Mouse (Mus musculus): ENCODE measurements at regions not wholly inside any gene's neighbourhood (a gene's known extent, or its start where the extent isn't known, plus 50 kb on each side); places are given as distances from the start of the nearest gene placed in this dataset.

DNA sequence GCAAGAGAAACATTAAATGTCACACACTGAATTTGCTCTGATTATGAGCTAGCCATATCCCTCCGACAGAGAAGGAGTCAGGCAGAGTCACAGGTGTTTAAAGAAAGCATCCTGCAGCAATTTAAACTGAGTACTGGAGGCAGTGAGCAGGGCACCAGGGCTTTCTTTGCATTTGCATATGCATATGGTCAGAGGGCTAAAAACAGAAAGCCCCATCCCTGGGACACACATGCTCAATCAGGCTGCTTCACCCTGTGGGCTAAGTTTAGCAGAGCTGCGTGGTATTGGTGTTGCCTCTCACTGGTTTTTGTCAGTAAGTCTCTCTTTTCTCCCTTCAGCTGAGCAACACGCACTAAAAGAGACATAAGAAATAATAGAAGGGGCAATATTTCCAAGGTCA, 289.9 kb upstream of the Rps6ka3 start:
- no peak for DNase-seq

DNA sequence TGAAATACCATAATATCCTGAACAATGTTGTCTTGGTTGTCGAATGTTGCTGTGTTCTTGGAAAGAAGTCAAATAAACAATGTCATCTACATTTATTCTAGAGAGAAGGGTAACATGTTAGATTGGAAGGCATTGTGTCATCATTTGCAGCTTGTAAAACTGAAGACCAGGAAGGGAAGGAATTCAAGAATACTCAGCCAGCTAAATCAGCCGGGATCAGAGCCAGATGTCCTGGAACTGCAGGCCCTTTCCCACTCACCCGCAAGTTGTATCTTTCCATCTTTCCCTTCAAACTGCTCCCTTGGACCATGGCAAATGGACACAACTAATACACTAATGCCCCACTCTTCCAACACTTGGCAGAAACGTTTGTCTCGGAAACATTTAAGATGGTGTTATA, 288.7 kb upstream of the Rps6ka3 start:
- DNase-seq: no peak

DNA sequence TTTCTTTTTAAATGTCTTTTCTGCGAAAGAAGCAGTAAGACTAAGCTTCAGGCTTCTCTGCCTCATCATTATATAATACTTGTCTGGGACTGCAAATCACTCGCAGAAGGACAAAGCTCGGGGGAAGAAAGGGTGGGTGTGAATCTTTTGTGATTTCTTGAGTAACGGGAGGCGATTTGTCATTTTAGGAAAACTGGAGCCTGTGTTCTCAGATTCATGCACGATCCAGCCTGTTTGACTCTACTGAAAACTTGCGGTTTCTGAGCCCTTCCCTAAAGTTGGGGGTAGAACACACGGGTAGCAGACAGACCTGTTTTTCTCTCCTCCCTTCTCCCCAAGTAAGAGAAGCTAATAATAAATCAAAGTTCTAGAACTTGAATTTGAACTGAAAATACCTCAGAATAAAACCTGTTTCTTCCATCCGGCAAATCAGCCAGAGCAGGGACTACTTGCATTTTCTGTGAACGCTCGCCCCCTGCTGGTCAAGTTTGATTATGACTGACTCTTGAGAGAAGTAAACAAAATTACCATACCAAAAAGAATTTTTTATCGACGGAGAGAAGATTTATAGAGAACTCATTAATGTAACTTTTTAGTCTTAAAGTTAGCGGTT, 288.2 kb upstream of the Rps6ka3 start:
- DNase-seq: peak; percentile 77

DNA sequence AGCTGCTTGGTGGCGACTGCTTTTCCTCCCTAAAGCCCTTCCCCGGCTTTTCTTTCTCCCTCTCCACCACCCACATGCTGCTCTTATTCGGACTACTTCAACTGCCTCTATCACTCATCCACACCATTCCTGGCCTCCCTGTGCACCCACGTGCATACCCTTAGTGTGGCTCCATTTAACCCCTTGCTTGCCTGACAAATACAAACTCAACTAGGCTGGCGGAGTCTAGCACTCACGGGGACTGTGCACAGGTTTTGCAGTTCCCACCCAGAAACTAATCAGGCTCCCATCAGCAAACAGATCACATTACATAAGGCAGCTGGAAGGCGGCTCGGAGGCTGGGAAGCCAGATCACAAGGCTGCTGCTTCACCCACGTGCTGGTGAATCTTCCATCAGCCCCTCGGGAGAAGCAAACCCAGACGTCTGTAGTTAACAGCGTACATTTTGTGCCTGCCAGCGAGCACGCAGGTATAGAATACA, 287.0 kb upstream of the Rps6ka3 start:
- DNase-seq: peak; percentile 9

DNA sequence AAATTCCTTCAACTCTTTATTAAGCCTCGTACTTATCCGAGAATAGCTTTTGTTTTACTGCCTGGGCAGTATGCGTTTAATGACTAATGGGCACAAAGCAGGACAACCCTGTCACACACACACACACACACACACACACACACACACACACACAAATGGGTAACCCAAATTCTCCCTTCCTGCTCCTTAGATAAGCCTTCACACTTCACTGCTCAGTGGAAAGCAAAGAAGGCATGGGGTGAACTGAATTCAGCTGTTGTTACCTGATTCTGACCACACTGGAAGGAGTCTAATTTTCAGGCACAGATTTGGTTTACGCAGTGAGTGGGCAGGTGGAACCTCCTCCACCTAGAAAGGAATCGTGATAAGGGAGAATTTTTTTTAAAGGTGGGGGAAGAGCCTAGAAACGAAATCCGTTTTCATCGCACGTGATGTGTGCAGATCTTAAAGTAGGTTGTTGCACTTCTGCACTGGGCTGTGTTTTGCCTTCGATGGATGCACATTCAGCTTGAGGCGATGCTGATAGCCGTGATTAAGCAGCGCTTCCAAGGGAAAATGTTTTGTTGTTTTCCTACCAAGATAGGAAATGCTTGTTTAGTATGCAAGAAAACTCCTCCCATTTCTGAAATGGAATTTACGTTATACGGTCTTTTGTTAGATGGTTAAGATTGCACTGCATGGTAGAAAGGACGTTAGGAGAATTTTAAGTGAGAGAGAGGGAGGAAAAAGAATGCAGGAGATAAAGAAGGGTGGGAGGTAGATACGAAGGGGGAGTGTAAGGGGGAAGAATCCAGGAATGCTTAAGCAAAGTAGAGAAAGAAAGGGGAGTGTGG, 286.2 kb upstream of the Rps6ka3 start:
- no peak for DNase-seq

DNA sequence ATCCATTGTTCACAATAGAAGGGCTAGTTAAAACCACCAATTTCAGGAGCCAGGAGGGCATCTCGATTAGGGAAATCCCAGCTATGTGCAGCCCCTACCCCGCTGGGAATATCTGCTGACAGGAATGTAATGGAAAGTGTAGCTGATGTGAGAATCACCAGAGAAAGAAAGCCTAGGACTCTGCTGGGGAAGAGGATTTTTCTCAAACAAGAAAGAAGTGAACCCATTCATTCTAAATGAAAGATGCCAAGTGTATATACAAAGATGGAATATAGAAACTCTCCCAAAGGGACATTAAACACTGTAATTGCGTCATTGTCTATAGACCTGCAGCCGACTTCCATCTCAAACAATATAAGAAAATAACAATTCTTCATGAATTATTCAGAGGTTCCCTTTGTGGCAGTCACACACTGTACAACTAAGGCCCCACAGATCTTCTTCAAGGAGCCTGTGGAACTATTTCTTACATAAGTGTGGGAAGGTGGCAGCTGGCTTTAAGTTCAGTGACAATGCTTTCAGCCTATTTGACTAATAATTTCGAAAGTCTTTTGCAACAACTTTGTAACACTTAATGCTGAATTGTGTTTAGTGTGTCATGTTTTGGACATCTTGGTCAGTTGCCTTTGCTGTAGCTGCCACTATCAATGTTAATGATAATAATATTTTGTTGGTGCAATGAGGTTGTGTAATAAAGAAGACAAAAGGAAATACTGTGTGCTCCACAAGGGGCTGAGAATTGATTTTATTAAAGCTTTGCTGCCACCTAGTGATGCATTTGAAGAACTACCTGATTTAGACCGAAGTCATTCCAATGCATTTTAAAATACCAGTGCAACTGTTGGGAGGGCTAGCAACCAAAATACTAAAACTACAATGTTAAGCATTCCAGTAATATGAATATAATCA, 285.4 kb upstream of the Rps6ka3 start:
- no peak for DNase-seq

DNA sequence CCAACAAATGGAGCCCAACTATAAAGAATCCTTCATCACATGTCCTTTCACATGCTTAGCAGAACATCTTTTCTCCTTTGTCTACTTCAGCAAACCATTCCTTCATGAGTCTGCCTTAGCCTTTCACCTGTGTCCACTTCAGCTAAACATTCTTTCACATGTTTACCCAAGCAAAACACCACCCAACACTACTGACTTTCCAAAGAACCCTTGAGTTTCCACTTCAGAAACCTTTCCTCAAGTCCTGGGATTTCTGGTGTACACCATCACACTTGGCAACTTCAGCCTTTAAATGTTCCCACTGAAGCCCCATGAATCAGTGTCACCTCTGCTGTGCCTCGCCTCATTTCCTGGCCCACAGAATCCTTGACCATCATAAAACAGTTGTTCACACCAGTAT, 278.2 kb upstream of the Rps6ka3 start:
- no peak for DNase-seq

DNA sequence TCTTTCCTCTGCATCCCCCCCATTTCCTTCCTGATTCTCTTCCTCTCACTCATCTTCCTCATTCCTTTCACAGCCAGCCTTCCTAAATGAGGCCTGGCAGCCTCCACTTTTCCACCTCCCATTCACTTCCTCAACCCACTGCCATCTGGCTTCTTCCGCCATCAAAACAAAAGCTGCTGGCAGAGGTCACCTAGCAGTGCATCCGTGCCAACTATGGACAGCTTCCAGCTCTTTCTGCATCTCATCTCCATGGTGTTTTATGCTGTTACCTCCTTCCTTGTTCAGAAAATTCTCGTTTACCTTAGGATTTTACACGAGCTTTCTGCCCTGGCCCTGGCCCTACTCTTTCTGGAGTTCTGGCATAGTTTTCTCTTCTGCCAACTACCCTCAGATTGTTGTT, 262.9 kb upstream of the Rps6ka3 start:
- DNase-seq: no peak

DNA sequence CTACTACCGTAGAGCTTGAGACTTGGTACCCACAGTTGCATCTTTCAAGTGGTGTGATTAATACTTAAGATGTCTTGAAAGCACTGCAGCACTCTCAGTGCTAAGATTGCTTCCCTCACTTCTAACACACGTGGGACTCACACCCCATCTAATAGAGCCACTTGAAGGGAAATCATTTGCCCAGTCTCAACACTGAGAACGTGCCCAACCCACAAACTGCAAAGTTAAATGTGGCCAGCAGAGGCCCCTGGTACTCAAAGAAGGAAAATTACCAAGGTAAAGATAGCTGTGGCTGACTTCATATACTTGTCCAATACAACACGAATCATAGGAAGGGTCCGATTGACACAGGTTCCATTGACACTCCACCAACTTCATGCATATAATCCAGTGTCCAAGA, 238.4 kb upstream of the Rps6ka3 start:
- DNase-seq: peak; percentile 7

DNA sequence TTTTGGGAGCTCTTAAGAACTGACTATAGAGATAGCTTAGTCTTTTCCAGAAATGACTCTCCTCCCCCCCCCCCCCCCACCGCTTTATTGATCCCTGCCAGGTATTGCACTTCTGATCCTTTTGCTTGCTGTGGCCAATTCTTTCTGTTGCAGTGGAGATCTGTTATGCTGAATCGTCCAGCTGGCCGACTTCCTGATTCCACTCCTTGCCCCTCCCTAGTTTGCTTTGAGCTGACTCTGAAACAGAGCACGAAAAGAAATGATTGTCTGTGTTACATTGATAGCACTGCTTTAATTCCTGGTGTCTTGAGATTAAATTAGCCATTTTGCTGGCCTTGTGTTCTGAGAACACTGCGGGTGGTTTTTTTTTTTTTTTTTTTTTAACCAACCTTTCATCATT, 233.5 kb upstream of the Rps6ka3 start:
- no peak for DNase-seq

DNA sequence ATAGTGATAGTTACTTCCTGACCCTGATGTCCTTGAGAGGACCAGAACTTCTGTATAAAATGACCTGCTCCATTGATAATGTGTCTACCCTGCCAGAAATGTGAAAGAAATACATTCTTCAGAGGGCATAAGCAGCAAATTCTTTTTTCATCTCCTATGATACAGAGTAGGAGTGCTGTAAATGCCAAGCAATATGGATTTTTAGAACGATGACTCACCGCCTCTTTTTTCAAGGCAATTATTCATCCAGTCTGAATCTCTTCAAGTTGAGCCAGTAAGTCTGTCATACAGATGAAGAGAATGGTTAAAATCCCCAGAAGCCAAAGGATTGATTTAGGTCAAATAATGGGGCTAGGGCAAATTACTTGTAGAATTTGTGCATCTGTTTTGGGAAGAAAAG, 225.4 kb upstream of the Rps6ka3 start:
- DNase-seq: no peak

DNA sequence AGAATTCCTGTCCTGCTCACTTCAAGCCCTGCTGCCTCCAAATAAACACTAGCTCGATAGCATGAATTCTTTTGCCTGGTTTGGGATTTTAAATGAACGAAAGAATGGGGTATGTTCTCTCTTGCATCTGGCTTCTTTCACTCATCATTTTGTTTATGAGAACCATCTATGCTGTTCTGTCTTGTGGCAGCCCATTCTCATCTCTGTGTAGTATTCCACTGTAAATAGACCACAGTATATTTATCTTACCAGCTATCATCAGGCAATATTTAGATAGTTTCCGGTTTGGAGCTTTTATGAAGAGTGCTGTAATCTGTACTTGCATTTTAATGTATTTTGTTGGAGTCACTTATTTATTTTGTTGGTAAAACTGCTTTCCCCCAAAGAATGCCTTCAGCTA, 222.4 kb upstream of the Rps6ka3 start:
- DNase-seq: no peak

DNA sequence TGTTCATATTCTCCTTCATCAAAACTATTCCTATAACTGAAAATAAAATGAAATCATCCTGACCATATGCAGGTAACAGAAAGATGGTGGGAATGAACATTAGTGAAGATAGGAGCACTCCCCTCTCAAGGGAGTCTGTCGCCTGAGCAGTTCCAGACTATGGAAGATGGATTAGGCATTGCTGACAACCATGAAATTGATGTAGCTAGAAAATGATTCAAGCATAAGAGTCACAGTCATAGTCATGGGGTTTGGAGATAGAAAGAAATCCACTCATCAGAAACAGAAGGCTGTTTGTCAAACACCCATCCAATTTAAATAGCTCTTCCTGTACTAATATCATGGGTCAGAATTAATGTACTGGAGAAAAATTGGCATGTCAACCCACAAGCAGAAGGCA, 191.2 kb upstream of the Rps6ka3 start:
- DNase-seq: no peak

DNA sequence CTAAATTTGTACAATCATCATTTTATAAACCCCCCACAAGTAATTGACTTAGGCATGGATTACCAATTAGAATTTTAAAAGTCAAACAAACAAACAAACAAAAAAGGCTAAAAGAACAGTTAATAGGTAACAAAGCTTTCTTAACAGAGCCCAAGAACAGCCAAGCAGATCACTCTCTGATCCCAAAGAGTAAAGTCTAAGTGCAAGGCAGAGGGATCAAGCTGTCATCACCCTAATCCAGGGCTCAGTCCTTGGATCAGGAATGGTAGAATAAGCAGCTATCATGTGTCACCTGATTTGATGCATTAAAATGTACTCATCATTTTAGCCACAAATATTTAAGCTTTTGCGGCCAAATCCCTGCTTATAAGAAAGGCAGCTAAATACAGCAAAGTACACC, 183.8 kb upstream of the Rps6ka3 start:
- DNase-seq: no peak

DNA sequence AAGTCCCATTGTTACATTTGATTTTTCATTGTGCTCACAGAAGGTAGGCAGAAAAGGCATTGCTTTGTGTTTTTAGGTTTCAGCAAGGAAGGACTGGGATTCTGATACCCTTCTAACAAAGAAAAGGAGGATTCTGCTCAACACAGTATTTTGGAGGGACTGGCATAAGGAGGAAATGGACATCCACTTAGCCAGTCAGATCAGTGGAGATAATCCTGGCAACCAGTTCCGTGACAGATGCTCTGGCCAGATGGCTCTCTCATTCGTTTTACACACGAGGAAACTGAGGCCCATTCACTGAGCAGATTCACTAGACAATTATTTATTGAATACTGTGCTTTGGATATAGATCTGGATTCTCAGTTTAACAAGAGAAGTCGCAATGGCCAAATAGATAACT, 178.2 kb upstream of the Rps6ka3 start:
- no peak for DNase-seq

DNA sequence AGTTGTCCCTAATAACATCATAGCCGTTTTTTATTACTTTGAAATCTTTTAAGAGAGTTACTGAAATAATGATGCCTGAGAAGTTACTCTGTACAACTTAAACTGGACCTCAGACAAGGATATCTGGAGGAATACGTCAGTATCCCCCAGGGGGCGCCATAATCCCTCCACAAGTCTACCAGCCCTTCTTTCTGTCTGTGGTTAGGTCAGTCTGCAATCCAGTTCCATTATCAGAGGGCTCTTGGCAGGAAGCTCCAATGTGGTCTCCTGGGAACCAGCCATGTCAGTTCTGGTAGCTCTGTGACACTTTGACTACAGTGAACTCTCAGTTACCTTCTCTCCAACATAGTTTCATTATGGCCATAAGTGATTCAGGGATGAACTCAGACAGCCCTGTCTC, 166.7 kb upstream of the Rps6ka3 start:
- peak; percentile 84 for DNase-seq

DNA sequence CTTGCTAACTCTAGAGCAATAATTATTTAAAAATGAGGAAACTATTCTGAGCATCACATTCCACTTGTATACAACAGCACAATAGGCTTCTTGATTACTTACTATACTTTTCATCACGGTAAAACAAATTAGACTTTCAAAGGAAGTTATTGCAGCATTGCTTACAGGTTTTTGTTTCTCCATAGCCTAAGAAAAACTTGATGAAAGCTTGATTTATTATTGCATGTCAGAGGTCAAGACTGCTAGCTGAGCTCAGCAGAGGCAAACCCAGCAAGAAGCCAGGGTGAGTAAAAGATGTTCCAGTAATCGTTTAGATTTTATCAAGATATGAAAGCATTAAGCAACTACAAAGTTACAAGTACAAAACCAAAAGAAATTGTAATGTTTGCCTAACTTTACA, 162.2 kb upstream of the Rps6ka3 start:
- DNase-seq: no peak

DNA sequence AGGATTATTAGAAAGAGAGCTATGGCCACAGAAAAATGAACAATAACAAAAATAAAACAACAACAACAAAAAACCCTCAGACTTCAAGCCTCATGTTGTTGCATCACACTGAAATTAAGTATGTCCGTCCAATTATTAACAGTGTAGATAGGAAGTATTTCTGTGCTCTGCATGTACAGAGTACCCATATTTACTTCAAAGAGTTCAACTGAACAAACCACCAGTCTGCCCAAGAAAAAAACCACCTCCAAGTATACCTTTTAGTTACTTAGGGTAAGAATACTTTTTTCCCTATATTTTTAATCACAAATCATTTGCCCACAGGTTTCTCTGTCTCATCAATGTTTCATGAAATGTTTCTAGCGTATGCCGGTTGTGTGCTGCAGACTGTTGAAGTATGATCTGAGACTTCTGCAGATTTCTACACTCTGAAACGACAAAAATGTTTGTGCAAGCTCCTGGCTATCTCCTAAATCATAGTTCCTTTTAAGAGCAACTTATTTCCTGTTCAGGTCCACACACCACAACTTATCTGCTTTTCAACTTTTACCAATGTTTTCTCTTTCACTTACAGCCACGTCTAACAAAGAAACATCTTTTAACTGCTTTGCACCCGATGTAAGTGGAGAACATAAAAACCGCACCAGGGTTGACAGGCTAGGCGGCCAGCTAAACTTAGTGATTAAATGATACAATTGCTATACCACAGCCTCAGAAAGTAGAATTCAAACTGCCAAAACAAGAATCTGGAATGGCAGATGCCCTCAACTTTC, 154.2 kb upstream of the Rps6ka3 start:
- DNase-seq: no peak

DNA sequence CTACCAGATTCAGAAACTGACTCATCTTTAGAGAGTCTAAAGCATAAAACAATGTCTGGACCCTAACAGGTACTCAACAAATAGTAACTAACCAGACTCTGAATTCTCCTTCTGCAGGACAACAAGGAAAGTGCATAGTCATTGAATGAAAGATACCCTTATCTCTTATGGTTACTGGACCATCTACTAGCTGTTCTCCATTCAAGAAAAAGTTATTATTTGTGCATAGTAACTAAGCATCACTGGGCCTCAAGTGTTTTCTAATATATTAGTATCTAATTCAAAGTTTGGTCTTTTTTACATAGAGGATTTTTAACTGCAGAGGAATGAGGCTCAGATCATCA, 153.7 kb upstream of the Rps6ka3 start:
- no peak for DNase-seq

DNA sequence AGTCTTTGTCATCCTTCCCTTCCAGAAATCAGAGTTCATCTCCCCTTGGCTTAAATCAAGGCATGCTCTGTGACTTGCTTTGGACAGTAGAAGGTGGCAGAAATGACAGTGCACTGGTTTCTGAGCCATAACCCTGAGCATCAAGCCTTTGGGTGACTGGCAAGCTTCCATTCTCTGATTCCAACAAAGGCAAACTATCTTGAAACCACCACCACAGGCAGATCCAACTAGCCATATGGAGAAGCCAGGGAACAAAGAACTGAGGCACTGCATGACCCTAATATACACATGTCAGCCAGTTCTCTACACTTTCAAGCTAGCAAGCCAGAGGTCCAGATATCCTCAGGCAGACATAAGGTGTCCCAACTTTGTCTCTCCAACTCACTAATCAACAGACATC, 151.2 kb upstream of the Rps6ka3 start:
- no peak for DNase-seq

DNA sequence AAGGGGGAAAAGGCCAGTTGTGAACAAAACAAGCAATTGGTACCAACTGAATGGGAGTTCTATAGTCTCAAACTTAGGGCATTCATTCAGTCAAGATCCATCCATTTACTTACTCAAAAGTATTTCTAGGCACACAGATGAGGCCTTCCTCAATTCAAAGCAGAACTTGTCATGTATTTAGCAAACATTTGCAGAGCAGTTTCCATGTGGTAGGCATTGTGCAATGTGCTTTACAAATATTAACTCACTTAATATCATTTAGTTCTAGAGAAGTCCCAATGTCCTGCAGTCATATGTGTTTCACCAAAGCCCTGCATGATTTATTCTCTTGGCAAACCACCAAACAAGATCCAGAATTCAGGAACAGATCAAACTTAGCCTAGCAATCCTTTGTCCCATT, 148.8 kb upstream of the Rps6ka3 start:
- DNase-seq: no peak

DNA sequence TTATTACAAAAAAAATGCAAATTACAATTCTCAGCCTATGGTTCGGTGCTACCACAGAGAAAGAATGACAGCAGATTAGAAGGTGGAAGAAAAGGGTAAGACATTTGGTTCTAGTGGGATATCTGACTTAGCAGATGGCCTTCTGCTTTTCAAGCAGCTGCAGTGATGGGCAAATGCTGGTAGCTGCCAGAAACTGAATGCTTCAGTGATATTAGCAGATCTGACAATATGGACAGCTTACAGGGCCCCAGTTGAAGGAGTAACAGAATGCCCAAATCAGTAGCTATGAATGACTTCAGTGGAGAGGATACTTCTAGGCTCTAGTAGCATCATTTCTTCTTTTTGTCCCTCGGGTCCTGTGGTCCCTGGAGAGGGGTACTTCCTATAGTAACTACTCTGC, 143.9 kb upstream of the Rps6ka3 start:
- DNase-seq: no peak
